Mouse (Mus musculus): Measurements from ENCODE around the gene Ephb4.

Ephb4 gene

GRCm38 (mm10) chr5:137373371-137373950 lies 23.6 kb downstream of the Ephb4 start:
- peak; percentile 93 for DNase-seq

GRCm38 (mm10) chr5:137374521-137375080 lies 24.7 kb downstream of the Ephb4 start:
- DNase-seq = peak; percentile 92

- peak; percentile 98 for DNase-seq
These were observed 25.7 kb downstream of the Ephb4 start for GRCm38 (mm10) chr5:137375627-137376026.

- peak; percentile 94 for DNase-seq
These were observed 26.3 kb downstream of the Ephb4 start for GRCm38 (mm10) chr5:137376198-137376597.

GRCm38 (mm10) chr5:137376722-137377121 lies 26.8 kb downstream of the Ephb4 start:
- DNase-seq = peak; percentile 90

GRCm38 (mm10) chr5:137377176-137377575 lies 27.3 kb downstream of the Ephb4 start:
- DNase-seq = peak; percentile 94

- peak; percentile 88 for DNase-seq
These were observed 27.7 kb downstream of the Ephb4 start for GRCm38 (mm10) chr5:137377603-137378002.

GRCm38 (mm10) chr5:137381152-137381551 lies 31.2 kb downstream of the Ephb4 start:
- DNase-seq = peak; percentile 96

GRCm38 (mm10) chr5:137383441-137383840 lies 33.5 kb downstream of the Ephb4 start:
- DNase-seq = no peak

- DNase-seq = no peak
These were observed 36.8 kb downstream of the Ephb4 start for GRCm38 (mm10) chr5:137386712-137387111.

- DNase-seq = no peak
These were observed 41.7 kb downstream of the Ephb4 start for GRCm38 (mm10) chr5:137391641-137392040.

- no peak for DNase-seq
These were observed 44.5 kb downstream of the Ephb4 start for GRCm38 (mm10) chr5:137394456-137394855.

GRCm38 (mm10) chr5:137404081-137404480 lies 54.2 kb downstream of the Ephb4 start:
- no peak for DNase-seq

GRCm38 (mm10) chr5:137409451-137409850 lies 59.5 kb downstream of the Ephb4 start:
- DNase-seq = no peak

- no peak for DNase-seq
These were observed 60.2 kb downstream of the Ephb4 start for GRCm38 (mm10) chr5:137410066-137410465.

GRCm38 (mm10) chr5:137410549-137410948 lies 60.6 kb downstream of the Ephb4 start:
- DNase-seq = no peak

GRCm38 (mm10) chr5:137411235-137411634 lies 61.3 kb downstream of the Ephb4 start:
- no peak for DNase-seq

- DNase-seq = no peak
These were observed 64.3 kb downstream of the Ephb4 start for GRCm38 (mm10) chr5:137414253-137414652.

GRCm38 (mm10) chr5:137419105-137419504 lies 69.2 kb downstream of the Ephb4 start:
- DNase-seq = no peak

GRCm38 (mm10) chr5:137419841-137420240 lies 69.9 kb downstream of the Ephb4 start:
- DNase-seq = no peak

- DNase-seq = no peak
These were observed 75.7 kb downstream of the Ephb4 start for GRCm38 (mm10) chr5:137425648-137426047.
